Mouse (Mus musculus) hindlimb bud, embryonic 11.5 days (tissue): ENCODE results near the gene Dnah2.

Experiments
- DNase-seq: peaks from one replicate; pipeline ENCODE4 v3.0.0-alpha.2; 2012; ENCODE audit warnings: low read depth, low spot score; ENCODE audit errors: extremely low spot score

Dnah2 gene

GRCm38 (mm10) chr11:69472687-69473086 is 76.2 kb downstream of the Dnah2 start:
- DNase-seq = no peak

DNA sequence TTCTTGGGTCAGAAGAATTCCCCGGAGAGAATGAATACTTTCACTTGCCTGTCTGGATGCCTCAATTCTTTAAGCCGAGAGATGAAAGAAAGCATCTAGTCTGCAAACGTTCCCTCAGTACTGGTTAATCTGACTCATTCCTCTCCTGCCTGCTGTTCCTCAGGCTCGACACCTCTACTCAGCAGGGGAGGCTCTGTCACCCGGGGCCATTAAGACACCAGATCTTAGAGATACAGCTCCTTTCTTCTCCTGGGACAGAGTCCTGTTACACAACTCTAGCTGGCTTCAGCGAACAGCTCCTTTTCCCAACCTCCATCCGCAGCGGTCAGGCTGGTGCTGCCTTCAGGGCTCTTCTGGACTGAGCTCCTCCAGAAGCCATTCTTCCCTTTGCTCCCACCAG is 77.4 kb downstream of the Dnah2 start:
- no peak for DNase-seq

DNA sequence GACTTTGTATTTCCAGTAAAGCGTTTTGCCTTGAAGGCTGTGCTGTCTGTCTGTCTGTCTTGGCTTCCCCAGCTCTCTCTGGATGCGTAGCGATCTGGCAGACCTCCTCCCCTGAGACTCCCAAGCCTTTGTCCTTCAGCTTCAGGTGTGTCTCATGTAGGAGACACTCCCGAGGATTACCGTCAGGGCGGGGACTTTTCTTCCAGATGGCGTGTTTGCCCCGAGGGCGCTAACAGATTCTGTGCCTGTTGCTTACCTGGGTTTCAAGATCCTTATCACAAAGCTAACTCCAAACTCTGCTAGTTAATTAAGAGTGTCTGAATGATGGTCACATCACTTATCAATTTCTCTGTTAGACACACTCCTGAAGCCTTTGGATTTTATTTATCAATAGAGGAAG is 79.6 kb downstream of the Dnah2 start:
- no peak for DNase-seq

DNA sequence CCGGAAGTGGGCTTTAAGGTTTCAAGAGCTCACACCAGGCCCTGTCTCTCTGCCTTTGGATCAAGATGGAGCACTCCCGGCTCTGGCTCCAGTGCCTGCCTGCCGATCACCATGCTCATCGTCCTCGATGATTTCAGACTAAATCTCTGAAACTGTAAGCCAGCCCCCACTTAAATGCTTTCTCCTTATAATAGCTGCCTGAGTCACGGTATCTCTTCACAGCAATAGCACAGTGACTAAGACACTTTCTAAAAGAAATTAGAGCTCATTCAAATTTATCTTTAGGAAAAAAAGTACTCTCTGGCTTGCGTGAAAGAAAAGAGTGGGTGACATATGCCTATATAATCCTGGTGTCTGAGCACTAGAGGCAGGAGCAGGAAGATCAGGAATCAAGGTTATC is 84.9 kb downstream of the Dnah2 start:
- no peak for DNase-seq

DNA sequence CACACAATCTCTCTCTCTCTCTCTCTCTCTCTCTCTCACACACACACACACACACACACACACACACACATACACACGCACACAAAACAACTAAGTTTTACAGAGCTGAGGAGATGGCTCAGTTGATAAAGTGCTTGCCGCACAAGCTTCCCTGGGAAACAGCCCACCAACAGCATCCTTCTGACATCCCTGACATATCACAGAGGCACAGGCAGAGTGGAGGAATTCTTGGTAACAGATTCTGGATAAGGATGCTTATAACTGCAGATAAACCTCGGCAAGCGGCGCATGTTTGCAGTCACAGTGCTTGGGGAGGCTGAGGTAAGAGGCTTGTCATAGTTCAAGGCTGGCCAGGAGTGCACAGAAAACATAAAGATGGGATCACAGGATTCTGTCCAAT is 87.3 kb downstream of the Dnah2 start:
- DNase-seq = no peak

DNA sequence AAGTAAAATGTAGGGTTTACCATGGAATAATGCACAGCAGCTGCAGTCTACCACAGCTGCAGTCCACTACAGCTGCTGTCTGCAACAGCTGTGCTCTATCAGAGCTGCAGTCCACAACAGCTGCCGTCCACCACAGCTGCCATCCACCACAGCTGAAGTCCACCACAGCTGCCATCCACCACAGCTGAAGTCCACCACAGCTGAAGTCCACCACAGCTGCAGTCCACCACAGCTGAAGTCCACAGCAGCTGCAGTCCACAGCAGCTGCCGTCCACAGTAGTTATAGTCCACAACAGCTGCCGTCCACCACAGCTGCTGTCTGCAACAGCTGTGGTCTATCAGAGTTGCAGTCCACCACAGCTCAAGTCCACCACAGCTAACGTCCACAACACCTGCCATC is 89.0 kb downstream of the Dnah2 start:
- DNase-seq = no peak

GRCm38 (mm10) chr11:69457006-69457579 is 91.8 kb downstream of the Dnah2 start:
- DNase-seq = no peak

DNA sequence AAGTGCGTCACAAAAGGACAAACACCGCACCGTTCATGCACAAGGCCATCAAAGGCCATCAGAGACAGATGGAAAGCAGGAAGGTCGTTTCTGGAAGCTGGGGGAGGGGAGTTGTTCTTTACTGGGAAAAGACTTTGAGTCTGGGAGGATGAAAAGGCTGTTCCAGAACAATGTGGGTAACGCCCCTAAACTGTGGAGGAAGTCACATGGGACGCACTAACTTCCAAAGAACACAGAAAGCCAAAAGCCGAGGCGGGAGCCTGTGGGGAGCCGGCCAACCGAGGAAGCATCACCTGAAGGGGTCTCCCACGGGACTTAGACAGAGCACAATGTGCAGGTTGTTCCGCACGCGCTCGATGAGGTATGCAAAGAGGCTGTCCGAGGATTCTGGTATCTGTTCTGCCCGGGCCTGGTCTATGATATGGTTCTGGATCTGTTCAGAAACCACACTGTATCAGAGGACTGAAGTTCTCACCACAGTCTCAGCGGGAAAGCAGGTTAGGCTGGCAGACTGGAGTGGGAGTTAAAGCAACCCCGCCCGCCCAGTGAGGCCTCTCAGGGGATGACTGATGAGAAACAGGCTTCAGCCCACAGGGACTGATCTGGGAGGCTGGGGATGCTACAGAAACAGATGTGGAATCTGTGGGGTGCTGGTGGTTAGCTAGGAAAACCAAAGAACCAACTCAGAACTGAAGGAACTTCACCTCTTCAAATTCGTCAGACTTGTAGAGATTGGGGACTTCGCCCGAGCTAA is 96.6 kb downstream of the Dnah2 start:
- DNase-seq = no peak

- DNase-seq = no peak
Observed at GRCm38 (mm10) chr11:69447299-69447698, 101.6 kb downstream of the Dnah2 start.

- no peak for DNase-seq
Observed at GRCm38 (mm10) chr11:69443328-69443727, 105.6 kb downstream of the Dnah2 start.

DNA sequence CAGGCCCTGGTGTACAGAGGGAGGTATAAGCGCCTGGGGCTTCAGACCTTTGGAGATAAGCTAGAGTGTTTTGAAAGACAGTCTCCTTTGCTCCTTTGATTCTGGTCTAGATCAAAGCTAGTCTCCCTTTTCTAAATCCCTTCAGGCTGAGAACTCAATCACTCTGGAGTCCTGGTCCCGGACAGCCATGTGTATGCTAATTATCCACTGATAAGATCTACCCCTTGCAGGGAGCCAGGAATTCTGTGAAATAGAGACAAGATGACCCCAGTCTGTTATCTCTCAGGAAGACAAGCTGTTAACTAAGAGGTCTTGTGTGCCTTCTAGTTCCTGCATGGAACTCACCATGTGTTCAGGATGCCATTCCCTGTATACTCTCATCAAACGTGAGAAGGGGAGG is 111.6 kb downstream of the Dnah2 start:
- no peak for DNase-seq

DNA sequence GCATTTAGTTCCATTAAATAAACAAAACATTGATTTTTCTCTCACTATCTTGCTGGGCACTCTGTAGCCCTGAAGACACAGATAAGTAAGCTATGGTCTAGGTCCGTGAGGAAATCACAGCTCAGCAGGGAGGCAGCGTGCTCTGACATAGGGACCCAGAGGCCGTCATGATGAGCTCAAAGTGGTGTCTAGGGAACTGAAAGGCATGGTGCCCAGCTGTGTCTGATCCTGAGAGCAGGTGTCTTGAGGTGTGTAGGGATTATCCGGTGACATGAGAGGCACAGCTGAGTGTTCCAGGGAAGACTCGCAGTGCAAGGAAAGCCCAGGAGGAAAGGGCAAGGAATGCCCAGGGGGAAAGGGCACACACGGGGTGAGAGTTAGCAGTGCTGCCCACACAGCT is 115.7 kb downstream of the Dnah2 start:
- no peak for DNase-seq

DNA sequence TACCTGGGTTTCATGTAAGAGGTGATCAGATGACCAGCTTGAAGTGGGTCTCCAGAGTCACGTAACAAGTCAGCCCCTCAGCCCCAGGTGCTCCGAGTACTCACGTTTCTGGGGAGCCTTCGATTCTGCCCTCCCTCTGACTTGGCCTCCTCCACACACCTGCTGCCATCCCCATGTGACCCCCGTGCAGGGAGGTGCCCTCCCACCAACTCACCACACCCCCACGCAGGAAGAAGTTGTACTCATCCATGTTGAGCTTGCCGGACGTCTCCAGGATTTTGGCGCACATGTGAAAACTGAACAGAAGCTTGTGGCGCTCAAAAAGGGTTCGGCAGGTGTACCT is 116.3 kb downstream of the Dnah2 start:
- no peak for DNase-seq

- no peak for DNase-seq
Observed at GRCm38 (mm10) chr11:69431829-69432639, 116.9 kb downstream of the Dnah2 start.

GRCm38 (mm10) chr11:69430631-69431030 is 118.3 kb downstream of the Dnah2 start:
- no peak for DNase-seq

DNA sequence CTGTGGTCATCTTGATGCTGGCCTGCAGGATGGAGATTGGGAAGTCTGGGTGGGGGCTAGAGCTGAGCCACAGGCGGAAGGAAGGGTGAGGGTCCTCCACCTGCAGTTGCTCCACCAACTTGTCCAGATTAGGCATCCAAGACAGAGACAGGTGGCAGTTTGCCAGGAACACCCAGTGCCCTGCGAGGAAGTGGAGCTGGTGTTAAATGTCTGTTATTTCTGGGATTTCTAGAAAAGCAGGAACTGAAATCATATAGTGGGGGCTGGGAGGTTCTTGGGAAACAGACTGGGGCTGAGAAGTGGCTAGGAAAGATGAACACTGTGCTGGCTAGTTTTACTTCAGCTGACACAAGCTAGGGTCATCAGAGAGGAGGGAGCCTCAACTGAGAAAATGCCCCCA is 119.6 kb downstream of the Dnah2 start:
- no peak for DNase-seq

GRCm38 (mm10) chr11:69428751-69429150 is 120.2 kb downstream of the Dnah2 start:
- no peak for DNase-seq

DNA sequence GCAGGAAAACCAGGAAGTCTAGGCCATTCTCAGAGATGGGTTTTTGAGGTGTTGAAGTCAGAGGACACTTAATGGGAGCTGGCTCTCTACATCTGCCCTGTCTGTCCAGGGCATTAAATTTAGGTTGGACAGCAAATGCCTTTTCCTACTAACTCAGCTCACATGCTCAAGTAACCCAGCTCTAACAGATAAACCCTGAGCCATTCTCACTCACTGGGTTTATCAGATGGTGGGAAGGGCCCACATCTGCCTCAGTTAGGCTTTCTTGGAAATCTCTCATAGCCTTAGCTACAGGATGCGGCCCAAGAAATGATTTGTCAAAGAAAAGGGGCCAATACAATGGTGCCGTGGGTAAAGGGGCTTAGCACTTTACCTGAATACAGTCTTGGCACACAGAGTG is 122.7 kb downstream of the Dnah2 start:
- DNase-seq = no peak

- DNase-seq = no peak
Observed at GRCm38 (mm10) chr11:69423885-69424284, 125.0 kb downstream of the Dnah2 start.

DNA sequence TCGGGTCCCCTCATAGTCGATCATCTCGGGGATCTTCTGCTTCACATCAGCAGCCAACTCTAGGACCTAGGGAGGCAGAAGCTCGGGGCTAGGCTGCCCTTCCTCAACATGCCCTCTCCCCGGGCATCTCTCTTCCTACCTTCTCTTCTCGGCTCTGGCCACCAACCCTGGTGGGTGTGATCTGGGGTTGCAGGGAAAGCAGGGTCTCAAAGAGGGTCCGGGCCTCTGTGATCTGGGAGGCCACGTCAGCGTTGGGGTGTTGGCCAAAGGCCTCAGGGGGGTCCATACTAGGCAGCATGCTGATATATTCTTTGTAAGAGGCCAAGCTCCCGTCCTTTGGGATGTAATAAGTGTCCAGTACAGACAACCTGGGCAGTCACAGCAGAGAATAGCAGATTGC is 126.1 kb downstream of the Dnah2 start:
- DNase-seq = no peak

- no peak for DNase-seq
Observed at GRCm38 (mm10) chr11:69421131-69421977, 127.6 kb downstream of the Dnah2 start.
